ENCODE assay signal across 8 mouse cellular contexts in the genomic region with DNA sequence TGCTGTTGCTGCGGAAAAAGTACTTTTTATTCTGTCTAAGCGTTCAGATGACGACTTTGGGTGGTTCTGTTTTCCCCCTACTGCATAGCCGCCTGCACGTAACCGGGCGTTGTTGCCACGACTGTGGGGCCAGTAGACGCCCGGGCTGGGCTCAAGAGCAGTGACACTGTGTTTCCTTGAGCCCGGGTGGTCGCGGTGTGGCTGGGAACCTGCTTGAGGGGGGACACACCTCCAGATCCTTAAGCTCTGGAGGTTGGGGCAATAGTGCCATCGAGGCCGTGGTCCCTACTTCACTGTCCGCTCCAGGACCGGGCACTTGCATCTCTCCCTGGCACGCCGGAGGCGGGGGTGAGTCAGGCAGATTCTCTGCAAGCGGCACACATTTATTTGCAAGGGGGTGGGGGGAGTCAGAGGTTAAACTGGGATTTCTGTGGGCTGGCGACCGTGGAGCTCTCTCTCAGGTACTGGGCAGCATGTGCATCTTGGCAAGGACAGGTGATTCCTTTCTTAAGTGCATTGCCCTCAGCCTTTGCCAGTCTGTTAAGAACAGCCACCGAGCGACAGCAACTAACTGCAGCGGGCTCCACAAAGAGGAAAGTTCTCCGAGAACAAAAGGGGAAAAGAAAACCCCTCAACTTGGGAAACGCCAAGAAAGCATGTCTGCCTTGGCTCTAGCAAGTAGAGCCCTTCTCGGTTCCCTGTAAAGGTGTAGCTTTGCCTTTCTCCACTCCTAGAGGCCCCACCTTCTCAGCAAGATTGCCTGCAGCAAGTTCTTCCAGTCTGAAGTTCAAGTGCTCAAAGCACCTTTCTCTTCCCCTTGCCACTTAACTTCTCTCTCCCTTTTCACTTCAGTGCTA. TPM values are rescaled to one million over a fixed set of nuclear protein-coding genes. Genes with fewer than 3 reads are reported as not detected.
DNase-seq lines count a peak whose midpoint lies in the region; ATAC-seq and TF ChIP-seq lines count a peak whose summit lies in the region.

No protein-coding gene starts in this region.

- peak overlapping the region; percentile 86 for H3K27ac ChIP-seq in embryonic facial prominence, embryonic 10.5 days (replicated peaks)
- H3K27ac ChIP-seq in limb, embryonic 11.5 days (replicated peaks; ENCODE audit: low read depth, low read length) = no peak overlapping the region
- H3K27ac ChIP-seq in midbrain, embryonic 11.5 days (ENCODE audit: low read depth, low read length) = no peak overlapping the region

- H3K9ac ChIP-seq in limb, embryonic 11.5 days (ENCODE audit: low read length) = peak overlapping the region; percentile 83
- peak overlapping the region; percentile 78 for H3K9ac ChIP-seq in midbrain, embryonic 11.5 days (ENCODE audit: low read length)

- no peak for TF ChIP-seq CTCF in Patski (IDR thresholded peaks at IDR 0.05)

- H3K9me3 ChIP-seq in embryonic facial prominence, embryonic 10.5 days = no peaks in the 10 kb centered on the region
- H3K9me3 ChIP-seq in limb, embryonic 11.5 days (ENCODE audit: control insufficient read depth, low read length) = no peaks in the 10 kb centered on the region
- no peaks in the 10 kb centered on the region for H3K9me3 ChIP-seq in midbrain, embryonic 11.5 days (ENCODE audit: control insufficient read depth, low read length)

- peak overlapping the region; percentile 82 for H3K4me3 ChIP-seq in embryonic facial prominence, embryonic 10.5 days
- H3K4me3 ChIP-seq in limb, embryonic 11.5 days (ENCODE audit: low read depth, low read length) = peak overlapping the region; percentile 69
- H3K4me3 ChIP-seq in midbrain, embryonic 11.5 days (ENCODE audit: low read depth, low read length) = peak overlapping the region; percentile 81

- H3K4me2 ChIP-seq in limb, embryonic 11.5 days (ENCODE audit: low read depth, severe bottlenecking) = peak overlapping the region; percentile 86
- H3K4me2 ChIP-seq in midbrain, embryonic 11.5 days = peak overlapping the region; percentile 88

- H3K27me3 ChIP-seq in Patski = no peaks in the 10 kb centered on the region
- H3K27me3 ChIP-seq in embryonic facial prominence, embryonic 10.5 days (replicated peaks; ENCODE audit: low read depth, poor library complexity, severe bottlenecking) = peaks cover 32% of the 10 kb centered on the region
- no peaks in the 10 kb centered on the region for H3K27me3 ChIP-seq in limb, embryonic 11.5 days (ENCODE audit: control insufficient read depth, insufficient read depth, low read length)
- peaks cover 7% of the 10 kb centered on the region; the same call in 1 of the 2 replicates for H3K27me3 ChIP-seq in midbrain, embryonic 11.5 days (ENCODE audit: control insufficient read depth, insufficient read depth, low read length)

- in situ Hi-C loops in Patski (cut with MboI; ENCODE audit: low pct_unique_long_range_greater_than_20kb) = loop anchor here (10.0 kb wide), 2 partner anchors 337 to 497 kb away; no protein-coding TSS in a partner anchor

- H3K4me1 ChIP-seq in embryonic facial prominence, embryonic 10.5 days = peaks cover 18% of the 10 kb centered on the region
- no peaks in the 10 kb centered on the region for H3K4me1 ChIP-seq in limb, embryonic 11.5 days (ENCODE audit: control insufficient read depth, insufficient read depth, low read length)
- peaks cover 8% of the 10 kb centered on the region for H3K4me1 ChIP-seq in midbrain, embryonic 11.5 days (ENCODE audit: control insufficient read depth, insufficient read depth, low read length)

- CTCF ChIA-PET in Patski (lab: Charles Lee) = interaction anchor here (0.7 to 1.2 kb wide), 2 partner anchors 9 to 15 kb away, joined by 3 read pairs; no protein-coding TSS in a partner anchor

- no peak for DNase-seq in cerebellum, adult 9-10 months
- DNase-seq in Patski (ENCODE audit: low read depth, low spot score) = no peak
- DNase-seq in embryonic facial prominence, embryonic 10.5 days (ENCODE audit: low spot score) = peak; percentile 62
- peak; percentile 28 for DNase-seq in heart, postnatal 4 days
- peak; percentile 58 for DNase-seq in limb, embryonic 11.5 days (ENCODE audit: low spot score)
- DNase-seq in midbrain, embryonic 11.5 days (ENCODE audit: low spot score, missing footprints) = peak; percentile 95

- POLR2A ChIA-PET in Patski (lab: Charles Lee) = no interaction called here

- no peaks in the 10 kb centered on the region for H3K36me3 ChIP-seq in embryonic facial prominence, embryonic 10.5 days (replicated peaks)
- no peaks in the 10 kb centered on the region for H3K36me3 ChIP-seq in limb, embryonic 11.5 days (ENCODE audit: control insufficient read depth, insufficient read depth, low read length)
- H3K36me3 ChIP-seq in midbrain, embryonic 11.5 days (ENCODE audit: control insufficient read depth, insufficient read depth, low read length) = no peaks in the 10 kb centered on the region

- under 1% methylated on average over 29 of the region's 29 CpGs for WGBS in embryonic facial prominence, embryonic 10.5 days
- WGBS in limb, embryonic 11.5 days = 2% methylated on average over 29 of the region's 29 CpGs
- WGBS in midbrain, embryonic 11.5 days = under 1% methylated on average over 29 of the region's 29 CpGs

- ATAC-seq in cerebellum, adult (ENCODE audit: insufficient number of reproducible peaks, low FRiP score, low TSS enrichment) = peak; percentile 16; the same call in 1 of the 2 replicates
- peak; percentile 4 for ATAC-seq in Patski
- ATAC-seq in limb, embryonic 11.5 days (ENCODE audit: insufficient number of reproducible peaks, low FRiP score, low TSS enrichment, low read depth) = peak; percentile 57; the same call in 1 of the 2 replicates
- ATAC-seq in midbrain, embryonic 11.5 days (ENCODE audit: low FRiP score) = peak; percentile 36
- ATAC-seq in erythroid progenitor cell, adult 5-6 weeks (replicated peaks; ENCODE audit: low FRiP score, poor library complexity, severe bottlenecking) = no peak

RNA-seq across cellular contexts. Expression of gene Slc4a4, which starts 1.2 kb away (rescaled TPM):
- polyA plus RNA-seq in Patski (2021) = 6.8 TPM
- polyA plus RNA-seq in embryonic facial prominence, embryonic 10.5 days (2016; fragmentation: Nextera tagmentation; extraction: Ambion mirVana) = 1.7 TPM in 2 replicates
- 10 to 100 TPM; 39.4 to 40.4 TPM for total RNA-seq in heart, postnatal 4 days (2021)
- polyA plus RNA-seq in limb, embryonic 11.5 days (2014; fragmentation: Nextera tagmentation; extraction: Ambion mirVana) = 1.7 and 1.9 TPM in 2 replicates
- polyA plus RNA-seq in midbrain, embryonic 11.5 days (2014; fragmentation: Nextera tagmentation; extraction: Ambion mirVana) = 1.6 and 2.2 TPM in 2 replicates
- total RNA-seq in erythroid progenitor cell, adult 5-6 weeks (2015; ENCODE audit: low replicate concordance) = not detected in 2 replicates
- total RNA-seq in erythroid progenitor cell, adult 5-6 weeks (2017; ENCODE audit: low replicate concordance) = not detected in 2 replicates

Comparison
In these comparisons a context has a peak if more than half of its experiments do, and no peak if none do; other contexts are left out.
1. DNase-seq: peak in embryonic facial prominence, embryonic 10.5 days (single experiment), heart, postnatal 4 days (single experiment), limb, embryonic 11.5 days (single experiment) and midbrain, embryonic 11.5 days (single experiment); none in cerebellum, adult 9-10 months (single experiment) and Patski (single experiment).
2. Peak in every context shown above with its lines, with median percentiles within 50 percentile points of each other: H3K4me3 ChIP-seq.